Mouse (Mus musculus) heart, postnatal 0 days (tissue): ENCODE measurements at regions not wholly inside any gene's neighbourhood (a gene's known extent, or its start where the extent isn't known, plus 50 kb on each side); places are given as distances from the start of the nearest gene placed in this dataset.
"Not testable (repeated sequence)": the region's sequence is repeated elsewhere in the genome, so short reads cannot be mapped to it uniquely, and the experiment has no call there.

Experiments
- ATAC-seq: fragments of 200-750 bp; cut with Nextera tagmentation; 2 replicates; pipeline ENCODE4 v1.8.0; 2017; ENCODE audit warnings: low read depth, moderate number of reproducible peaks, moderate library complexity; ENCODE audit not compliant: insufficient read depth
- DNase-seq: peaks from one replicate; pipeline ENCODE4 v3.0.0-alpha.2; 2016; ENCODE audit warnings: low spot score
- H3K27ac ChIP-seq: fragments of 300-500 bp; sonication (generic); 2 replicates; pipeline ENCODE4 v1.5.1; 2014; ENCODE audit warnings: low read depth, mild to moderate bottlenecking
- H3K27me3 ChIP-seq: fragments of 300-500 bp; sonication (generic); 2 replicates; pipeline ENCODE4 v1.6.1; 2014; ENCODE audit warnings: low read length, mixed read lengths; ENCODE audit not compliant: control insufficient read depth, insufficient read depth
- H3K36me3 ChIP-seq: fragments of 300-500 bp; sonication (generic); replicated peaks from 2 replicates; pipeline ENCODE4 v1.6.1; 2014; ENCODE audit warnings: low read length, mixed read lengths; ENCODE audit not compliant: control insufficient read depth, insufficient read depth
- H3K4me1 ChIP-seq: fragments of 300-500 bp; sonication (generic); 2 replicates; pipeline ENCODE4 v1.6.1; 2014; ENCODE audit warnings: antibody characterized with exemption; ENCODE audit not compliant: control insufficient read depth, insufficient read depth
- H3K4me2 ChIP-seq: fragments of 300-500 bp; sonication (generic); 2 replicates; pipeline ENCODE4 v1.6.1; 2014; ENCODE audit warnings: low read depth, mild to moderate bottlenecking, low read length, moderate library complexity
- H3K4me3 ChIP-seq: fragments of 300-500 bp; sonication (generic); 2 replicates; pipeline ENCODE4 v1.5.1; 2014; ENCODE audit warnings: low read depth, low read length
- H3K9ac ChIP-seq: fragments of 300-500 bp; sonication (generic); replicated peaks from 2 replicates; pipeline ENCODE4 v1.6.1; 2014; ENCODE audit warnings: low read depth, low read length, mixed read lengths
- H3K9me3 ChIP-seq: fragments of 300-500 bp; sonication (generic); replicated peaks from 2 replicates; pipeline ENCODE4 v1.6.1; 2016; ENCODE audit warnings: low read length; ENCODE audit not compliant: control insufficient read depth
- CTCF ChIP-seq: IDR thresholded peaks from 2 replicates; pipeline ENCODE4 v1.5.1; 2016; ENCODE audit warnings: antibody characterized with exemption, control low read depth, low read depth
- WGBS: fragments of 180-500 bp; shearing (Covaris S2); extraction: QIAGEN DNeasy Blood & Tissue Kit; methylation state at CpG from one replicate; pipeline ENCODE4 v1.1.7; 2014; 5-methylcytosine and 5-hydroxymethylcytosine counted together

DNA sequence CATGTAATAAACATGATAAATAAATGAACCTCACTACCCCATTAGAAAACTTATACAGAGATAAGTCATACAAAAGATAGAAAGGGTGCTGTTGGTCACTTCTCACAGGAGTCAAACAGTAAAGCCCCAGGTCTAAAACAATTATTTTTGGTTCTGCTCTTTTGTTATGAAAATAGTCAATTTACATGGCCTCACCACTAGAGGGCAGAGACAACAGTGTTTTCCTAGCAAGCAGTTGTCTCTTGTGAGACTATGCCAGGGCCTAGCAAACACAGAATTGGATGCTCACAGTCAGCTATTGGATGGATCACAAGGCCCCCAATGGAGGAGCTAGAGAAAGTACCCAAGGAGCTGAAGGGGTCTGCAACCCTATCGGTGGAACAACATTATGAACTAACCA, 96.3 kb upstream of the 4930550L24Rik start:
- not testable (repeated sequence) for H3K27me3 ChIP-seq, H3K36me3 ChIP-seq, H3K27ac ChIP-seq, H3K4me2 ChIP-seq, ATAC-seq, H3K9me3 ChIP-seq, DNase-seq, H3K4me1 ChIP-seq, H3K9ac ChIP-seq, H3K4me3 ChIP-seq
- 45% methylated on average over 1 of the region's 1 CpGs for WGBS
- peak; percentile 45 for TF ChIP-seq CTCF
